Mouse (Mus musculus): ENCODE results near the gene Rin2. TPM values are rescaled to one million over a fixed set of nuclear protein-coding genes. Genes with fewer than 3 reads are reported as not detected.

The Rin2 gene
- total and polyA plus RNA-seq, 2 experiments from 2014 or later = 13.1 to 16.8 TPM

- TF ChIP-seq EP300 (IDR thresholded peaks at IDR 0.05; ENCODE audit: low read depth) = no peak
- TF ChIP-seq CTCF (IDR thresholded peaks at IDR 0.05; ENCODE audit: low read depth) = no peak
- H3K9ac ChIP-seq (replicated peaks; ENCODE audit: low read depth, low read length) = peak overlapping the region; percentile 62
- peak overlapping the region; percentile 82 for H3K27ac ChIP-seq (ENCODE audit: low read depth)
- H3K36me3 ChIP-seq (replicated peaks; ENCODE audit: control insufficient read depth, insufficient read depth, low read length) = no peaks in the 10 kb centered on the region
- H3K4me3 ChIP-seq (ENCODE audit: low read depth, low read length) = peak overlapping the region; percentile 52
- ATAC-seq (ENCODE audit: insufficient read depth, low read depth) (no peak), DNase-seq (ENCODE audit: low spot score) (no peak)
- WGBS = 20% methylated on average over 3 of the region's 3 CpGs
- peak overlapping the region; percentile 74 for H3K4me2 ChIP-seq (ENCODE audit: low read depth, low read length)
- no peaks in the 10 kb centered on the region for H3K9me3 ChIP-seq (replicated peaks; ENCODE audit: control insufficient read depth, low read length)
- no peaks in the 10 kb centered on the region for H3K27me3 ChIP-seq (ENCODE audit: control insufficient read depth, insufficient read depth, low read length)
- peaks cover 20% of the 10 kb centered on the region; the same call in 1 of the 2 replicates for H3K4me1 ChIP-seq (ENCODE audit: control insufficient read depth, insufficient read depth)
Measured at GRCm38 (mm10) chr2:145786618-145786932, 111.6 kb downstream of the Rin2 start.

DNA sequence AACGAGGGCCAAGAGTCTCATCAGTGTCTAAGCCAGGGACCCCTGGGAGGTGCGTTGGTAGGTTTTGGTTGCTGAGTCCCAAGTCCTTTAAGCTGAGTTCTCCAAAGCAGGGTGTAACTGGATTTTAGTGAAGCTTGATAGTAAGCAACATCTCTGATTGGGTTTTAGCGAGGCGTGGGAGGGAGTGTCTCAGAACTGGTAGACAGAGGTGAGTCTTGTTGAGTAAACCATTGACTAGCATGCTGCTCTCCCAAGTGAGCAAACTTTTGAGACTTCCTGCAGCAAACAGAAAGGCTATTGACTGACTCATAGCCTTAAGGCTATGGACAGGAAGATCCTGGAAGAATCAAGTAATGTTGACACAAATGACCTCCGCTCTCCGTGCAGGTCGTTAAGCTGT lies 112.5 kb downstream of the Rin2 start:
- Histone ChIP-seq H3K9me3 (replicated peaks; ENCODE audit: control insufficient read depth, low read length) (no peaks in the 10 kb centered on the region), H3K4me3 (ENCODE audit: low read depth, low read length) (no peak overlapping the region), H3K27me3 (ENCODE audit: control insufficient read depth, insufficient read depth, low read length) (no peaks in the 10 kb centered on the region), H3K9ac (replicated peaks; ENCODE audit: low read depth, low read length) (no peak overlapping the region), H3K27ac (ENCODE audit: low read depth) (no peak overlapping the region), H3K4me1 (ENCODE audit: control insufficient read depth, insufficient read depth) (peaks cover 20% of the 10 kb centered on the region; the same call in 1 of the 2 replicates), H3K36me3 (replicated peaks; ENCODE audit: control insufficient read depth, insufficient read depth, low read length) (no peaks in the 10 kb centered on the region), H3K4me2 (ENCODE audit: low read depth, low read length) (peak overlapping the region; percentile 74)
- DNase-seq (ENCODE audit: low spot score) = no peak
- no peak for TF ChIP-seq CTCF (IDR thresholded peaks at IDR 0.05; ENCODE audit: low read depth)
- no peak for TF ChIP-seq EP300 (IDR thresholded peaks at IDR 0.05; ENCODE audit: low read depth)
- no peak for ATAC-seq (ENCODE audit: insufficient read depth, low read depth)
- 63% methylated on average over 7 of the region's 7 CpGs for WGBS

GRCm38 (mm10) chr2:145788562-145789346 lies 113.7 kb downstream of the Rin2 start:
- 98% methylated on average over 3 of the region's 3 CpGs for WGBS

DNA sequence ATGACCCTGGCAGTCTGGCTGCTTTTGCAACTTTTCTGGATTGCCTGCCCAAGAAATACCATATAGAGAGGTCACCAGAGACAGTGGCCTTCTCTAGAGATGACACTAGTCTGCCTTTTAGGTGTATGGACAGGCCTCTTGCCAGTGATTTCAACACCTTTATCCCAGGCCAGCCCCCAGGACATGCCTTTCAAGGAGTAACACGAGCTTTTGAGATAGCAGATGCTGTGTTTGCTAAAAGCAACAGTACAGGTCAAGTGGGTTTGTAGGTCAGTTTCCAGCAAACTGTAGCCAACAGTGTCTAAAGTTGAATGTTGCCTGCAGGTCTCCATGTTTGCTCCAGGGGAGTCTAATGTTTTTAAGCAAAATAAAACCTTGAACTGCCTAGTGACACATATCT lies 118.7 kb downstream of the Rin2 start:
- Histone ChIP-seq H3K9me3 (replicated peaks; ENCODE audit: control insufficient read depth, low read length) (no peaks in the 10 kb centered on the region), H3K4me3 (ENCODE audit: low read depth, low read length) (no peak overlapping the region), H3K27me3 (ENCODE audit: control insufficient read depth, insufficient read depth, low read length) (no peaks in the 10 kb centered on the region), H3K36me3 (replicated peaks; ENCODE audit: control insufficient read depth, insufficient read depth, low read length) (0 out of 2 replicates have a peak, but pooled peaks cover 7% of the 10 kb centered on the region), H3K27ac (ENCODE audit: low read depth) (no peak overlapping the region), H3K4me2 (ENCODE audit: low read depth, low read length) (no peak overlapping the region), H3K9ac (replicated peaks; ENCODE audit: low read depth, low read length) (no peak overlapping the region), H3K4me1 (ENCODE audit: control insufficient read depth, insufficient read depth) (no peaks in the 10 kb centered on the region; the same call in 1 of the 2 replicates)
- 13% methylated on average over 1 of the region's 1 CpGs for WGBS
- ATAC-seq (ENCODE audit: insufficient read depth, low read depth) (no peak), DNase-seq (ENCODE audit: low spot score) (no peak)
- no peak for TF ChIP-seq CTCF (IDR thresholded peaks at IDR 0.05; ENCODE audit: low read depth)

More at GRCm38 (mm10) chr2:145788562-145789346, 113.7 kb downstream of the Rin2 start:
- Histone ChIP-seq H3K27ac (ENCODE audit: low read depth) (no peak overlapping the region), H3K9me3 (replicated peaks; ENCODE audit: control insufficient read depth, low read length) (no peaks in the 10 kb centered on the region), H3K9ac (replicated peaks; ENCODE audit: low read depth, low read length) (no peak overlapping the region), H3K4me3 (ENCODE audit: low read depth, low read length) (no peak overlapping the region), H3K4me1 (ENCODE audit: control insufficient read depth, insufficient read depth) (peaks cover 13% of the 10 kb centered on the region; the same call in 1 of the 2 replicates), H3K36me3 (replicated peaks; ENCODE audit: control insufficient read depth, insufficient read depth, low read length) (no peaks in the 10 kb centered on the region), H3K27me3 (ENCODE audit: control insufficient read depth, insufficient read depth, low read length) (no peaks in the 10 kb centered on the region), H3K4me2 (ENCODE audit: low read depth, low read length) (no peak overlapping the region)
- TF ChIP-seq CTCF (IDR thresholded peaks at IDR 0.05; ENCODE audit: low read depth) (no peak), EP300 (IDR thresholded peaks at IDR 0.05; ENCODE audit: low read depth) (no peak)
- no peak for DNase-seq (ENCODE audit: low spot score)
- ATAC-seq (ENCODE audit: insufficient read depth, low read depth) = no peak

- TF ChIP-seq EP300 (IDR thresholded peaks at IDR 0.05; ENCODE audit: low read depth) (no peak), CTCF (IDR thresholded peaks at IDR 0.05; ENCODE audit: low read depth) (peak; percentile 74)
- ATAC-seq (ENCODE audit: insufficient read depth, low read depth) = peak; percentile 67; the same call in 1 of the 2 replicates
- WGBS = 38% methylated on average over 5 of the region's 5 CpGs
- Histone ChIP-seq H3K9ac (replicated peaks; ENCODE audit: low read depth, low read length) (no peak overlapping the region), H3K27me3 (ENCODE audit: control insufficient read depth, insufficient read depth, low read length) (no peaks in the 10 kb centered on the region), H3K27ac (ENCODE audit: low read depth) (no peak overlapping the region), H3K4me1 (ENCODE audit: control insufficient read depth, insufficient read depth) (no peaks in the 10 kb centered on the region; the same call in 1 of the 2 replicates), H3K36me3 (replicated peaks; ENCODE audit: control insufficient read depth, insufficient read depth, low read length) (0 out of 2 replicates have a peak, but pooled peaks cover 7% of the 10 kb centered on the region), H3K9me3 (replicated peaks; ENCODE audit: control insufficient read depth, low read length) (no peaks in the 10 kb centered on the region), H3K4me2 (ENCODE audit: low read depth, low read length) (no peak overlapping the region), H3K4me3 (ENCODE audit: low read depth, low read length) (no peak overlapping the region)
- DNase-seq (ENCODE audit: low spot score) = peak; percentile 59
Measured at GRCm38 (mm10) chr2:145794318-145794954, 119.4 kb downstream of the Rin2 start.
